Mouse (Mus musculus) myocyte (in vitro differentiated cells): ENCODE results near the gene Fxyd6. TPM values are rescaled to one million over a fixed set of nuclear protein-coding genes. Genes with fewer than 3 reads are reported as not detected.

Experiments
- H3K27me3 ChIP-seq: one replicate; pipeline ENCODE4 v1.6.1; 2011; ENCODE audit not compliant: control insufficient read depth, insufficient read depth, insufficient read length
- H3K36me3 ChIP-seq: one replicate; pipeline ENCODE4 v1.6.1; 2011; ENCODE audit not compliant: control insufficient read depth, insufficient read depth
- H3K4me2 ChIP-seq: one replicate; pipeline ENCODE4 v1.6.1; 2011; ENCODE audit warnings: low read depth, control low read depth
- H3K4me3 ChIP-seq: one replicate; pipeline ENCODE4 v1.5.1; 2011; ENCODE audit warnings: mild to moderate bottlenecking, control low read depth, moderate library complexity
- H3K79me2 ChIP-seq: one replicate; pipeline ENCODE4 v1.6.1; 2011; ENCODE audit not compliant: control insufficient read depth, insufficient read depth
- H3ac ChIP-seq: one replicate; pipeline ENCODE4 v1.6.1; 2011; ENCODE audit not compliant: control insufficient read depth, insufficient read length
- CEBPB ChIP-seq: IDR thresholded peaks from 2 replicates; pipeline ENCODE4 v1.6.1; 2011; ENCODE audit warnings: mild to moderate bottlenecking, moderate library complexity; ENCODE audit not compliant: poor library complexity, insufficient read depth, severe bottlenecking
- E2F4 ChIP-seq: IDR thresholded peaks from one replicate; pipeline ENCODE4 v1.6.1; 2011; ENCODE audit warnings: mild to moderate bottlenecking, control low read depth, moderate library complexity; ENCODE audit not compliant: insufficient read depth
- MAX ChIP-seq: IDR thresholded peaks from one replicate; pipeline ENCODE4 v1.6.1; 2011; ENCODE audit warnings: low read depth, mild to moderate bottlenecking, control low read depth
- MYOD1 ChIP-seq, 3 experiments: IDR thresholded peaks; one replicate each; pipeline ENCODE4 v1.6.1; 2011; ENCODE audit warnings: control low read depth in 2 of 3, low read depth in 2 of 3, mild to moderate bottlenecking in 2 of 3, moderate library complexity in 1 of 3; ENCODE audit not compliant: insufficient read length in 2 of 3, control insufficient read depth in 1 of 3
- MYOG ChIP-seq, 3 experiments: IDR thresholded peaks; one replicate each; pipeline ENCODE4 v1.6.1; 2011; ENCODE audit warnings: control low read depth in 2 of 3, low read depth in 2 of 3, mild to moderate bottlenecking in 2 of 3; ENCODE audit not compliant: insufficient read length in 2 of 3, control insufficient read depth in 1 of 3, insufficient read depth in 1 of 3
- POLR2A ChIP-seq: IDR thresholded peaks from one replicate; pipeline ENCODE4 v1.6.1; 2011; ENCODE audit warnings: low read depth, mild to moderate bottlenecking, control low read depth, moderate library complexity; ENCODE audit not compliant: insufficient read length
- POLR2AphosphoS2 ChIP-seq: IDR thresholded peaks from one replicate; pipeline ENCODE4 v1.6.1; 2011; ENCODE audit warnings: low read depth, control low read depth; ENCODE audit not compliant: insufficient read length
- REST ChIP-seq: IDR thresholded peaks from one replicate; pipeline ENCODE4 v1.6.1; 2011; ENCODE audit warnings: mild to moderate bottlenecking, control low read depth, moderate library complexity; ENCODE audit not compliant: insufficient read depth, insufficient read length
- SRF ChIP-seq: IDR thresholded peaks from one replicate; pipeline ENCODE4 v1.6.1; 2011; ENCODE audit warnings: low read depth; ENCODE audit not compliant: control insufficient read depth, insufficient read length
- TCF12 ChIP-seq: IDR thresholded peaks from one replicate; pipeline ENCODE4 v1.6.1; 2011; ENCODE audit warnings: mild to moderate bottlenecking, control low read depth; ENCODE audit not compliant: poor library complexity, insufficient read depth, severe bottlenecking
- TCF3 ChIP-seq: IDR thresholded peaks from one replicate; pipeline ENCODE4 v1.6.1; 2011; ENCODE audit warnings: low read depth, control low read depth; ENCODE audit not compliant: insufficient read length
- USF1 ChIP-seq: IDR thresholded peaks from one replicate; pipeline ENCODE4 v1.6.1; 2011; ENCODE audit warnings: low read depth, mild to moderate bottlenecking, control low read depth, moderate library complexity
- polyA plus RNA-seq: library from polyadenylated mRNA; unstranded; fragments of >200 nt; fragmentation: generic; extraction: Trizol; gene quantifications from one replicate; pipeline ENCODE4 v1.2.1, GENCODE M21; 2012; ENCODE audit warnings: missing spikeins

The Fxyd6 gene
- polyA plus RNA-seq, 1 experiment = 0.73 TPM

DNA sequence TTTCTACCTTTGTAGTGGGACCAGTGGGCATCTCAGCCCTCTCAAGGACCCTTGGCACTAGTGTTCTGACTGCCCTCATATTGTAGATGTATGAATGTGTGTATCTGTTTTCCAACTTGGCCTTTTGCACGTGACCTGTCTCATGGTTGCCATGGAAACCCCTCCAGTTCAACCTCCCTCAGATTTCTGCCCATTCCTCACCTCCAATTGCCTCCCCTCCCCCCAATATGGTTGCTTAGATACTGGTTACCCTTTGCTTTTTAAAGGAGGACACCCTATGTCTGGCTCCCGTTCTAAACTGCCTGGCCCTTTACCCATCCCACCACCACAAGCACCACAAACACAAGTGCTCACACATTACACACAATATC, 1.3 kb downstream of the Fxyd6 start:
- Histone ChIP-seq H3K79me2 (no peaks in the 10 kb centered on the region), H3ac (no peak overlapping the region), H3K36me3 (no peaks in the 10 kb centered on the region), H3K27me3 (peaks cover 24% of the 10 kb centered on the region), H3K4me3 (no peak overlapping the region), H3K4me2 (no peak overlapping the region)
- no peak for TF ChIP-seq USF1
- no peak for TF ChIP-seq MYOD1 (IDR thresholded peaks at IDR 0.05; ENCODE audit: control insufficient read depth in 1 of 3, insufficient read length in 2 of 3, low read depth in 2 of 3)

DNA sequence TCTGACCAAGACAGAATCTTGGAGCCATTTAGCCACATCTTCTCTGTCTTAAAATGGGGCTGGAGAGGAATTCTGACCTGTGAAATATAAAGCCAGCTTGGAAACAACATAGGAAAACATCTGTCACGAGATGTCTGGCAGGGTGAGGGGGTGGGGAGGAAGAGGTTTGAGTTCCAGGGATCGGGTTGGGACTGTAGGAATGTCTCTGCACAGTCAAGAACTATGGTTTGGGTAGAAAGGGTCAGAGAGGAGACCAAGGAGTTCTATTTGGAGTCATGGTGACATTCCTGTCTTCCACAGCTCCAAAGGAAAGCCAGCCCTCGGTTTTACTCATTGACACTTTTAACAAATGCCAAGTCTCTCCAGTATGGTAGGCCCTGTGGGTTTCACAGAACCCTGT, 3.9 kb downstream of the Fxyd6 start:
- no peak overlapping the region for H3K4me2 ChIP-seq
- H3K79me2 ChIP-seq = no peaks in the 10 kb centered on the region
- no peak overlapping the region for H3ac ChIP-seq
- no peak for TF ChIP-seq USF1
- TF ChIP-seq SRF = no peak
- no peak for TF ChIP-seq POLR2A
- no peak for TF ChIP-seq MYOG (IDR thresholded peaks at IDR 0.05; ENCODE audit: control insufficient read depth in 1 of 3, insufficient read depth in 1 of 3, insufficient read length in 2 of 3, low read depth in 2 of 3)
- no peak for TF ChIP-seq MYOD1 (IDR thresholded peaks at IDR 0.05; ENCODE audit: control insufficient read depth in 1 of 3, insufficient read length in 2 of 3, low read depth in 2 of 3)
- no peaks in the 10 kb centered on the region for H3K36me3 ChIP-seq
- H3K4me3 ChIP-seq = no peak overlapping the region
- peaks cover 30% of the 10 kb centered on the region for H3K27me3 ChIP-seq

DNA sequence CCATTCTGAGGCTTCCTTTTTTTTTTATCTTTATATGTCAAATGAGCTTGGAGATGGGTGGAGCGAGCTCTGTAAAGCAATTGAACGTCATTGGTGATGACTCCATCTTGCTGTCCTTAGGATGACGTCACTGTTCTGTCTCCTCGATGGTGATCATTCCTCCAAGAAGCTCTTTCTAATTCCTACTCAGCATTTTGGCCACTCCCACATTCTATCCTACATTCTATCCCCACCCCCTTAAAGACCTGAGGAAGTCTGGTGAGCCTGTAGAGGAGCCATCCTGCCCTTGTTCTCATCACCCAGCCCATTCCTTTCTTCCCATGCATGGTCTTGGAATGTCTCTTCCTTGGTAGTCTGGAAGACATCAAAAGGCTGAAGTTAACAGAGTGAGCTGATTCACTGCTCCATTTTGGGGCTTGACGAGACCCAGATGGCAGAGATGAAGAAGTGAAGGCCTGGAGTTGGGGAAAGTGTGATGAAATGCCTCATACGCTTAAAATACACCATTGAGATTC, 5.1 kb downstream of the Fxyd6 start:
- no peak overlapping the region for H3ac ChIP-seq
- H3K4me2 ChIP-seq = no peak overlapping the region
- no peak overlapping the region for H3K4me3 ChIP-seq
- H3K79me2 ChIP-seq = no peaks in the 10 kb centered on the region
- peaks cover 23% of the 10 kb centered on the region for H3K27me3 ChIP-seq
- TF ChIP-seq USF1 = no peak
- no peak for TF ChIP-seq CEBPB
- TF ChIP-seq E2F4 = no peak
- no peak for TF ChIP-seq POLR2AphosphoS2
- TF ChIP-seq MYOD1 (IDR thresholded peaks at IDR 0.05; ENCODE audit: control insufficient read depth in 1 of 3, insufficient read length in 2 of 3, low read depth in 2 of 3) = no peak
- no peak for TF ChIP-seq MAX
- no peak for TF ChIP-seq POLR2A
- TF ChIP-seq MYOG (IDR thresholded peaks at IDR 0.05; ENCODE audit: control insufficient read depth in 1 of 3, insufficient read depth in 1 of 3, insufficient read length in 2 of 3, low read depth in 2 of 3) = no peak
- no peak for TF ChIP-seq TCF3
- no peak for TF ChIP-seq TCF12
- TF ChIP-seq SRF = no peak
- TF ChIP-seq REST = no peak
- H3K36me3 ChIP-seq = no peaks in the 10 kb centered on the region

DNA sequence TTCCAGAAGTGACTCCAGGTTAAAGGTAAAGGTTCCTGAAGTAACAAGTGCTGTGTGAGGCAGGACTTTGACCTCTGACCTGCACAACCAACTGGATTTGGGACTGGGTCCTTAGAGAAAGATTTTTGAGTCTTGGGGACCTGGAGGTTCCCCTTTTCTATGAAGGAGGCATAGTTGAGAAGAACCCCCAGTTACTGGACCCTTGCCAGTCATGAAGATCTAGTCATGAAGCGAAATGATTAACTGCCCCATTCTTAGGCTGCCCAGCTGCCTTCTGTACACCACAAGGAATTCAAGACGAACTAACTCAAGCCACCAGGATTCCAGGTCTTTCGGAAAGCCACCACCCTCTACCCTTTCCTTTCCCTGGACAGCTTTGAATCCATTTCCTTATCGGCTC, 6.4 kb downstream of the Fxyd6 start:
- TF ChIP-seq POLR2AphosphoS2 (no peak), REST (no peak), MYOD1 (IDR thresholded peaks at IDR 0.05; ENCODE audit: control insufficient read depth in 1 of 3, insufficient read length in 2 of 3, low read depth in 2 of 3) (no peak), POLR2A (no peak), TCF3 (no peak), MAX (no peak)
- no peaks in the 10 kb centered on the region for H3K79me2 ChIP-seq
- H3K36me3 ChIP-seq = no peaks in the 10 kb centered on the region
- H3K27me3 ChIP-seq = peaks cover 10% of the 10 kb centered on the region
- H3K4me3 ChIP-seq = no peak overlapping the region
- H3ac ChIP-seq = no peak overlapping the region
- no peak overlapping the region for H3K4me2 ChIP-seq

DNA sequence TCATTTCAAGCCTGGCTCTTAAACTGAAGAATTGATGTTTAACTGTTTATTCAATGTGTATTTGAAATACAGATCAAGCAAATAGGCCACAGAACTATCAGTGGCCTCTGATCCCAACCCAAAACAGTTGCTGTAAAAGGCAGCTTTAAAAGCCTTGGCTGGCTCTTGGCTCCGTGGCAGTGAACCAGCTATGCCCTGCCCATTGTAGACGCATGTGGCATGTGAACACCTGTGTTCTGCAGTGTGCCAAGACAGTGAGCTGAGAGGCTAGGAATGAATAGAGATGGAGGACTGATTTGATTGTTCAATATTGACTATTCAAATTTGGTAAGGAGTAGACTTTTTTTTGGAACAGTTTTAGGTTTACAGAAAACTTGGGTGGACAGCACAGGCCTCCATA, 6.9 kb downstream of the Fxyd6 start:
- TF ChIP-seq TCF3 (no peak), E2F4 (no peak), REST (no peak), POLR2AphosphoS2 (no peak), POLR2A (no peak), MAX (no peak), MYOD1 (IDR thresholded peaks at IDR 0.05; ENCODE audit: control insufficient read depth in 1 of 3, insufficient read length in 2 of 3, low read depth in 2 of 3) (no peak), CEBPB (no peak), SRF (no peak), USF1 (no peak), MYOG (IDR thresholded peaks at IDR 0.05; ENCODE audit: control insufficient read depth in 1 of 3, insufficient read depth in 1 of 3, insufficient read length in 2 of 3, low read depth in 2 of 3) (no peak), TCF12 (no peak)
- H3K4me2 ChIP-seq = no peak overlapping the region
- no peak overlapping the region for H3K4me3 ChIP-seq
- no peak overlapping the region for H3ac ChIP-seq
- H3K36me3 ChIP-seq = no peaks in the 10 kb centered on the region
- peaks cover 6% of the 10 kb centered on the region for H3K27me3 ChIP-seq
- H3K79me2 ChIP-seq = no peaks in the 10 kb centered on the region
